Mouse (Mus musculus) C2C12 (cell line): ENCODE data around the gene Vps45.

Source experiments
- CEBPB ChIP-seq: IDR thresholded peaks from one replicate; pipeline ENCODE4 v1.6.1; 2011; ENCODE audit warnings: low read depth, mild to moderate bottlenecking, control low read depth, moderate library complexity
- CTCF ChIP-seq: IDR thresholded peaks from one replicate; pipeline ENCODE4 v1.5.1; 2011; ENCODE audit not compliant: control insufficient read depth, insufficient read depth, insufficient read length
- FOSL1 ChIP-seq: IDR thresholded peaks from one replicate; pipeline ENCODE4 v1.8.0; 2011; ENCODE audit warnings: mild to moderate bottlenecking, low read length; ENCODE audit not compliant: poor library complexity, insufficient read depth, severe bottlenecking
- MAX ChIP-seq: IDR thresholded peaks from one replicate; pipeline ENCODE4 v1.6.1; 2011; ENCODE audit warnings: mild to moderate bottlenecking, control low read depth
- MYOD1 ChIP-seq: IDR thresholded peaks from one replicate; pipeline ENCODE4 v1.6.1; 2011; ENCODE audit warnings: low read depth; ENCODE audit not compliant: control insufficient read depth, insufficient read length
- MYOG ChIP-seq: IDR thresholded peaks from one replicate; pipeline ENCODE4 v1.6.1; 2011; ENCODE audit not compliant: control insufficient read depth, insufficient read length; ENCODE audit errors: extremely low read depth
- USF1 ChIP-seq: IDR thresholded peaks from one replicate; pipeline ENCODE4 v1.6.1; 2011; ENCODE audit warnings: low read depth, mild to moderate bottlenecking, control low read depth, moderate library complexity

DNA sequence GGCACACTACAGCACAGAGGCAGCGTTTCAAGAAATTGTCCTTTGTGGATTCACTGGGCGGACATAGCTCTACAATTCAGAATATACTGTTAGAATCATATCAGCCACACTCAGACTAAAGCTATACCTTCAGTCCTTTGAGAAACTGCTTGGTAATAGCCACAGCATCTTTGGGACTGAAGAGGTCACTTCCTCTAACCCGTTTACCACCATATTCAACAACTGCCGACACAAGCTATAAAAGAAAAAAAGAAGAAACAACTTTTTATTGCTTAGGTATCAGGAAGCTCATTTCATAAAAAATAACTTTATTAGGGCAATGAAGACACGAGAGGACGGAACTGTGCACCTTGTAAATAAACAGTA is 25.6 kb downstream of the Vps45 start:
- TF ChIP-seq CTCF: no peak
- TF ChIP-seq USF1: no peak
- no peak for TF ChIP-seq MYOG
- no peak for TF ChIP-seq MAX
- no peak for TF ChIP-seq FOSL1
- no peak for TF ChIP-seq MYOD1
- no peak for TF ChIP-seq CEBPB
